ENCODE assay signal across 9 mouse cellular contexts in the genomic region with DNA sequence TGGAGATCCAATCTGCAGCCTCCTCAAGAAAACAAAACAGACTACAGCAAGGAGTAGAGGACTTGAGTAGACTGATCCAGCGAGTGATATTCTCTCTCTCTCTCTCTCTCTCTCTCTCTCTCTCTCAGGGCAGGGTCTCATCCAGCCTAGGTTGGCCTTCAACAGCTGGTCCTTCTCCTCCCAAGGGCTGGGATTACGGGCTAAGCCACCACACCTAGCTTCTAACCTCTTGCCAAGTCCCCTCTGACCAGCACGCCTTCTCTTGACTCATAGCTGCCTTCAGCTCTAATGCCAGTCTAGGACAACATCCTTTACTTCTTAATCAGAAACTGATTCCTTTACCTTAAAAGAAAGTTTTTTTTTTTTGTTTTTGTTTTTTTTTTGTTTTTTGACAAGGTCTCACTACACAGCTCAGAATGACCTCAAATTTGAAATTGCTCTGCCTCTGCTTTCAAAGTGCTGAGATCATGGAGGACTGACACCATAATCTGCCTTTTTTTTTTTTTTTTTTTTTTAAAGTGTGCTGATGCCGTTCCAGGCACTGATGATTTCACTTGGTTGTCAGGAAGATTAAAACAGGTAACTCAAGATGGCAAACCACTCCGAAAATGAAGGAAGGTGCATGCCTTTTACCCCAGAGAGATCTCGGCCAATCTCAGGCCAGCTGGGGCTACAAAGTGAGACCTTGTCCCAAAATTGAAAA. TPM values are rescaled to one million over a fixed set of nuclear protein-coding genes. Genes with fewer than 3 reads are reported as not detected.
DNase-seq lines count a peak whose midpoint lies in the region; ATAC-seq and TF ChIP-seq lines count a peak whose summit lies in the region.
"Had no signal": no experiment of that assay in that cellular context is flagged by ENCODE, and none has a peak within 500 bp of the region (broad histone marks: within the 10 kb centered on the region; RNA-seq: fewer than 3 reads in every experiment).

No protein-coding gene starts in this region.

- H3K36me3 ChIP-seq in kidney, embryonic 15.5 days: peaks cover 5% of the 10 kb centered on the region; the same call in 1 of the 2 replicates
- peaks cover 6% of the 10 kb centered on the region for H3K36me3 ChIP-seq in C2C12 (ENCODE audit: control insufficient read depth, insufficient read depth)
- H3K36me3 ChIP-seq in liver, embryonic 12.5 days: peaks cover 7% of the 10 kb centered on the region; the same call in 1 of the 2 replicates
- H3K36me3 ChIP-seq in forebrain, embryonic 15.5 days: no peaks in the 10 kb centered on the region

- no peak overlapping the region for H3K4me3 ChIP-seq in kidney, embryonic 15.5 days (replicated peaks)
- H3K4me3 ChIP-seq in C2C12 (ENCODE audit: insufficient read depth, poor library complexity, severe bottlenecking): no peak overlapping the region
- H3K4me3 ChIP-seq in liver, embryonic 12.5 days: no peak overlapping the region
- no peak overlapping the region for H3K4me3 ChIP-seq in forebrain, embryonic 15.5 days

- peak overlapping the region; percentile 46 for H3ac ChIP-seq in C2C12 (ENCODE audit: control insufficient read depth, insufficient read length, low read depth)

- H3K27ac ChIP-seq in kidney, embryonic 15.5 days: peak overlapping the region; percentile 75
- peak overlapping the region; percentile 39; the same call in 1 of the 2 replicates for H3K27ac ChIP-seq in liver, embryonic 12.5 days
- H3K27ac ChIP-seq in forebrain, embryonic 15.5 days (replicated peaks): no peak overlapping the region

- peaks cover 60% of the 10 kb centered on the region for H3K4me1 ChIP-seq in kidney, embryonic 15.5 days
- peaks cover 74% of the 10 kb centered on the region for H3K4me1 ChIP-seq in liver, embryonic 12.5 days
- H3K4me1 ChIP-seq in forebrain, embryonic 15.5 days: peaks cover 6% of the 10 kb centered on the region; the same call in 1 of the 2 replicates

- no peak for DNase-seq in kidney, adult 9 months
- DNase-seq in NIH3T3 (ENCODE audit: low read depth): peak; percentile 53
- no peak for DNase-seq in c-Kit-positive CD71-positive TER-119-positive erythroid progenitor cells, embryonic 14.5 days (ENCODE audit: low spot score)
- DNase-seq in urinary bladder, postnatal 10 days (ENCODE audit: low spot score): no peak
- DNase-seq: cerebellum, adult 18-20 months had no signal

- peaks cover 15% of the 10 kb centered on the region for H3K79me2 ChIP-seq in C2C12 (ENCODE audit: control insufficient read depth, insufficient read depth)

- H3K9ac ChIP-seq in kidney, embryonic 15.5 days: no peak overlapping the region
- no peak overlapping the region for H3K9ac ChIP-seq in liver, embryonic 12.5 days
- no peak overlapping the region for H3K9ac ChIP-seq in forebrain, embryonic 15.5 days (replicated peaks)

- H3K79me3 ChIP-seq in C2C12 (ENCODE audit: low read depth): peaks cover 9% of the 10 kb centered on the region

- TF ChIP-seq CTCF in C2C12 (IDR thresholded peaks at IDR 0.05; ENCODE audit: control insufficient read depth, insufficient read depth, insufficient read length): no peak

- ATAC-seq in kidney, embryonic 15.5 days (replicated peaks; ENCODE audit: low FRiP score): no peak
- no peak for ATAC-seq in liver, embryonic 12.5 days
- ATAC-seq in forebrain, embryonic 15.5 days (replicated peaks): no peak

- no peak overlapping the region for H3K4me2 ChIP-seq in kidney, embryonic 15.5 days
- peak overlapping the region; percentile 40; the same call in 1 of the 2 replicates for H3K4me2 ChIP-seq in liver, embryonic 12.5 days
- no peak overlapping the region for H3K4me2 ChIP-seq in forebrain, embryonic 15.5 days (replicated peaks)

- WGBS in kidney, embryonic 15.5 days: 59% methylated on average over 6 of the region's 6 CpGs
- WGBS in liver, embryonic 12.5 days (ENCODE audit: insufficient replicate concordance): 65% methylated on average over 6 of the region's 6 CpGs
- WGBS in forebrain, embryonic 15.5 days: 83% methylated on average over 6 of the region's 6 CpGs

- H3K27me3 ChIP-seq in kidney, embryonic 15.5 days: no peaks in the 10 kb centered on the region
- H3K27me3 ChIP-seq in C2C12 (ENCODE audit: control insufficient read depth, insufficient read depth, insufficient read length): no peaks in the 10 kb centered on the region
- no peaks in the 10 kb centered on the region for H3K27me3 ChIP-seq in liver, embryonic 12.5 days (replicated peaks)
- H3K27me3 ChIP-seq in forebrain, embryonic 15.5 days: no peaks in the 10 kb centered on the region

- H3K9me3 ChIP-seq in kidney, embryonic 15.5 days (replicated peaks): no peaks in the 10 kb centered on the region
- no peaks in the 10 kb centered on the region for H3K9me3 ChIP-seq in liver, embryonic 12.5 days (replicated peaks)
- no peaks in the 10 kb centered on the region for H3K9me3 ChIP-seq in forebrain, embryonic 15.5 days

TF ChIP-seq in C2C12, 6 proteins besides CTCF, POLR2A, EP300 and RAD21:
- no peak for TF ChIP-seq CEBPB (IDR thresholded peaks at IDR 0.05; ENCODE audit: low read depth)
- no peak for TF ChIP-seq USF1 (IDR thresholded peaks at IDR 0.05; ENCODE audit: low read depth)
- TF ChIP-seq FOSL1 (IDR thresholded peaks at IDR 0.05; ENCODE audit: insufficient read depth, low read length, poor library complexity, severe bottlenecking): no peak
- peak; percentile 36 for TF ChIP-seq MAX (IDR thresholded peaks at IDR 0.05)
- peak; percentile 75 for TF ChIP-seq MYOD1 (IDR thresholded peaks at IDR 0.05; ENCODE audit: control insufficient read depth, insufficient read length, low read depth)
- no peak for TF ChIP-seq MYOG (IDR thresholded peaks at IDR 0.05; ENCODE audit: control insufficient read depth, extremely low read depth, insufficient read length)

RNA-seq across cellular contexts. Expression of a gene that starts 33.5 kb away (rescaled TPM):
- polyA plus RNA-seq in kidney, embryonic 15.5 days (2015; fragmentation: Nextera tagmentation; extraction: Ambion mirVana): 10.3 and 10.5 TPM in 2 replicates
- 6.1 TPM for polyA plus RNA-seq in C2C12 (2012; fragmentation: generic; extraction: Trizol)
- polyA plus RNA-seq in liver, embryonic 12.5 days (2016; fragmentation: Nextera tagmentation; extraction: Ambion mirVana): 13.7 and 14.8 TPM in 2 replicates
- 8.8 and 8.9 TPM in 2 replicates for polyA plus RNA-seq in forebrain, embryonic 15.5 days (2015; fragmentation: Nextera tagmentation; extraction: Ambion mirVana)

RNA-seq across cellular contexts. Expression of a gene that starts 33.7 kb away (rescaled TPM):
- polyA plus RNA-seq in kidney, embryonic 15.5 days (2015; fragmentation: Nextera tagmentation; extraction: Ambion mirVana): 60.9 and 70.7 TPM in 2 replicates
- 9.8 TPM for polyA plus RNA-seq in C2C12 (2012; fragmentation: generic; extraction: Trizol)
- polyA plus RNA-seq in liver, embryonic 12.5 days (2016; fragmentation: Nextera tagmentation; extraction: Ambion mirVana): 35.9 and 40.6 TPM in 2 replicates
- polyA plus RNA-seq in forebrain, embryonic 15.5 days (2015; fragmentation: Nextera tagmentation; extraction: Ambion mirVana): 63.1 and 63.8 TPM in 2 replicates
